Mouse (Mus musculus) C2C12 (cell line): Measurements from ENCODE around the gene Klk1b9. TPM values are rescaled to one million over a fixed set of nuclear protein-coding genes. Genes with fewer than 3 reads are reported as not detected.

Experiments
- H3K27me3 ChIP-seq: one replicate; pipeline ENCODE4 v1.6.1; 2011; ENCODE audit not compliant: control insufficient read depth, insufficient read depth, insufficient read length
- H3K36me3 ChIP-seq: one replicate; pipeline ENCODE4 v1.6.1; 2011; ENCODE audit not compliant: control insufficient read depth, insufficient read depth
- H3K4me3 ChIP-seq: one replicate; pipeline ENCODE4 v1.5.1; 2011; ENCODE audit warnings: mild to moderate bottlenecking, control low read depth; ENCODE audit not compliant: poor library complexity, insufficient read depth, severe bottlenecking
- H3K79me2 ChIP-seq: one replicate; pipeline ENCODE4 v1.6.1; 2011; ENCODE audit not compliant: control insufficient read depth, insufficient read depth
- H3K79me3 ChIP-seq: one replicate; pipeline ENCODE4 v1.6.1; 2011; ENCODE audit warnings: low read depth, control low read depth
- H3ac ChIP-seq: one replicate; pipeline ENCODE3; 2011; ENCODE audit warnings: low read depth; ENCODE audit not compliant: control insufficient read depth, insufficient read length
- CEBPB ChIP-seq: IDR thresholded peaks from one replicate; pipeline ENCODE4 v1.6.1; 2011; ENCODE audit warnings: low read depth, mild to moderate bottlenecking, control low read depth, moderate library complexity
- CTCF ChIP-seq: IDR thresholded peaks from one replicate; pipeline ENCODE4 v1.5.1; 2011; ENCODE audit not compliant: control insufficient read depth, insufficient read depth, insufficient read length
- FOSL1 ChIP-seq: IDR thresholded peaks from one replicate; pipeline ENCODE4 v1.8.0; 2011; ENCODE audit warnings: mild to moderate bottlenecking, low read length; ENCODE audit not compliant: poor library complexity, insufficient read depth, severe bottlenecking
- MAX ChIP-seq: IDR thresholded peaks from one replicate; pipeline ENCODE4 v1.6.1; 2011; ENCODE audit warnings: mild to moderate bottlenecking, control low read depth
- MYOD1 ChIP-seq: IDR thresholded peaks from one replicate; pipeline ENCODE4 v1.6.1; 2011; ENCODE audit warnings: low read depth; ENCODE audit not compliant: control insufficient read depth, insufficient read length
- MYOG ChIP-seq: IDR thresholded peaks from one replicate; pipeline ENCODE4 v1.6.1; 2011; ENCODE audit not compliant: control insufficient read depth, insufficient read length; ENCODE audit errors: extremely low read depth
- USF1 ChIP-seq: IDR thresholded peaks from one replicate; pipeline ENCODE4 v1.6.1; 2011; ENCODE audit warnings: low read depth, mild to moderate bottlenecking, control low read depth, moderate library complexity
- polyA plus RNA-seq: library from polyadenylated mRNA; unstranded; fragments of >200 nt; fragmentation: generic; extraction: Trizol; gene quantifications from one replicate; pipeline ENCODE4 v1.2.1, GENCODE M21; 2012; ENCODE audit warnings: missing spikeins

Klk1b9 gene
- polyA plus RNA-seq, 1 experiment = not detected

DNA sequence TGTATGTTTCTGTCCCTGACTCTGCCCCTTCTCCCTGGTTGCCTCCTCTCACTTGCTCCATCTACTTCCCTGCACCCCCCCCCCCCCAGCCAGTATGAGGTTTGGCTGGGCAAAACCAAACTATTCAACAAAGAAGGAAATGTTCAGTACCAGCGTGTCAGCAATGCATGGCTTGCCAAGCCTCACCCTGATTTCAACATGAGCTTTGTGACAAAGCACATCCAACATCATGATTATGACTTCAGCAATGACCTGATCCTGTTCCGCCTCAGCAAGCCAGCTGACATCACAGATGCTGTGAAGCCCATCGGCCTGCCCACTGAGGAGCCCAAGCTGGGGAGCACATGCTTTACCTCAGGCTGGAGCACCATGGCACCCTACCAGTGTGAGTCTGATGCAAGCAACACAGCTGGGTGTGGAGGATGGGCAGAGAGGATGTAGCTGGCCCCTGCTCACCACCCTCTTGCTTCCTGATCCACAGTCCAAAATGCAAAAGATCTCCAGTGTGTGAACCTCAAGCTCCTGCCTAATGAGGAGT, 31.1 kb upstream of the Klk1b9 start:
- no peak overlapping the region for H3ac ChIP-seq
- no peaks in the 10 kb centered on the region for H3K79me3 ChIP-seq
- no peak overlapping the region for H3K4me3 ChIP-seq
- H3K36me3 ChIP-seq = no peaks in the 10 kb centered on the region
- no peak for TF ChIP-seq MYOG
- TF ChIP-seq FOSL1 = no peak
- no peak for TF ChIP-seq USF1
- TF ChIP-seq CEBPB = no peak
- no peak for TF ChIP-seq CTCF
- no peak for TF ChIP-seq MAX
- no peak for TF ChIP-seq MYOD1
- no peaks in the 10 kb centered on the region for H3K79me2 ChIP-seq
- no peaks in the 10 kb centered on the region for H3K27me3 ChIP-seq

DNA sequence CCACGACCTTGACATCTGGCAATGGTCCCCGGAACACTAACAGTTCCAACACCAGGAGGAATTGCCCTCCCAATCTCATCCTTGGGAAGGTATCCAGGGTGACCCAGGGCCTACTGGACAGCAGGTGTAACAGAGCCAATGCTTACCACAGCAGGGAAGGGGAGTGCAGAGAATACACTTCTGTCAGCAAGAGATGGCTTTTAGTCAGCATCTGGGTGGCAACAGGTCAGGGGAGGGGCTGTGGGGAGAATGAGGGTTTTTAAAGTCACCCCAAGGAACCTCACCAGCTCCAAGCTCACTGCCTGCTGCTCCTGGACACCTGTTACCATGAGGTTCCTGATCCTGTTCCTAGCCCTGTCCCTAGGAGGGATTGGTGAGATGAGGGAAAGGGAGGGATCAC, 25.5 kb upstream of the Klk1b9 start, which contains the start of gene Klk1b8:
Gene Klk1b8 (plus strand): TSS at position 301 of the 400 bp plus-strand sequence.
- no peak for TF ChIP-seq MYOG
- no peak for TF ChIP-seq CTCF
- no peak for TF ChIP-seq CEBPB
- no peak for TF ChIP-seq USF1
- no peak for TF ChIP-seq FOSL1
- TF ChIP-seq MYOD1 = no peak
- no peak for TF ChIP-seq MAX
- no peak within 1 kb of the TSS for H3K4me3 ChIP-seq
- no peaks in the 10 kb centered on the region for H3K36me3 ChIP-seq
- H3K79me2 ChIP-seq = no peaks in the 10 kb centered on the region
- no peaks in the 10 kb centered on the region for H3K79me3 ChIP-seq
- no peak within 1 kb of the TSS for H3ac ChIP-seq
- H3K27me3 ChIP-seq = no peaks in the 10 kb centered on the region

DNA sequence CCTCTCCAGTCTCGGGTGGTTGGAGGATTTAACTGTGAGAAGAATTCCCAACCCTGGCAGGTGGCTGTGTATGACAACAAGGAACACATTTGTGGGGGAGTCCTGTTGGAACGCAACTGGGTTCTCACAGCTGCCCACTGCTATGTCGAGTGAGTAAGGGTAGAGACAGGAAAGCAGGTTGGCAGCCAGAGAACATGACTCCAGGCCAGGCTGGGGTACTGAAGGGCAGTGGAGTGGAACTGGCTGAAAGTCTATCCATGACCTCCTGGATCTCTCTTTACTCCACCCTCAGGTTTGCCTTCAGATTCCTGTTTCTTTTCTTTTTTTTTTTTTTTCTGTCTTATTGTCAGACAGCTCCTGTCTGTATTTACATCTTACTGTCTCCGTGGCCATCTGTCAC, 23.2 kb upstream of the Klk1b9 start:
- H3K79me3 ChIP-seq = no peaks in the 10 kb centered on the region
- no peak overlapping the region for H3K4me3 ChIP-seq
- no peaks in the 10 kb centered on the region for H3K36me3 ChIP-seq
- H3ac ChIP-seq = no peak overlapping the region
- H3K27me3 ChIP-seq = no peaks in the 10 kb centered on the region
- TF ChIP-seq CEBPB = no peak
- TF ChIP-seq MYOG = no peak
- no peak for TF ChIP-seq MYOD1
- no peak for TF ChIP-seq USF1
- TF ChIP-seq MAX = no peak
- no peak for TF ChIP-seq CTCF
- TF ChIP-seq FOSL1 = no peak
- H3K79me2 ChIP-seq = no peaks in the 10 kb centered on the region

- TF ChIP-seq MAX (no peak), CEBPB (no peak)
Measured at GRCm38 (mm10) chr7:43966451-43966850, 9.4 kb upstream of the Klk1b9 start, which contains the start of gene Klk1b1. Klk1b1 (plus strand) TSS chr7:43966751.

DNA sequence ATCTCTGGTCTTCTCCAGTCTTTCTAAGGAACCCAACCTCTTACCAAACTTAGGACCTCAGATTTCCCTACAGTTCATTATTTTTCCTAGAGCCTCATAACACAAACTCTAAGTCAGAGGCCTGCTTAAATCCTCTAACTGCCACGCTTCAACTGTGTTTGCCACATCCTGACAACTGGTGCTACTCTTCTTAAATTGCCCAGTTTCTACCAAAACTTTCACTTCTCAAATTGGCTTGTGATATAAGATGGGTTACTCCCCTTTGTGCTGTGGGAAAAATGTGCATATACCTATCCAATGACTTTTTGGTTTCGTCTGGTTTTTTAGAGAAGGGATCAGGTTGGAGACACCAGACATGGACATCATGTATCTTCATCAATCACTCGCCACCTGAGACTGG, 8.8 kb upstream of the Klk1b9 start:
- TF ChIP-seq FOSL1 (no peak), MAX (no peak), MYOD1 (no peak), USF1 (no peak), CEBPB (no peak), CTCF (no peak), MYOG (no peak)
- H3K27me3 ChIP-seq = no peaks in the 10 kb centered on the region
- H3K79me3 ChIP-seq = no peaks in the 10 kb centered on the region
- H3K36me3 ChIP-seq = no peaks in the 10 kb centered on the region
- no peak overlapping the region for H3K4me3 ChIP-seq
- no peak overlapping the region for H3ac ChIP-seq
- H3K79me2 ChIP-seq = no peaks in the 10 kb centered on the region

More at GRCm38 (mm10) chr7:43966451-43966850, 9.4 kb upstream of the Klk1b9 start, which contains the start of gene Klk1b1:
- H3K27me3 ChIP-seq = no peaks in the 10 kb centered on the region
- H3K79me2 ChIP-seq = no peaks in the 10 kb centered on the region
- H3K4me3 ChIP-seq = no peak within 1 kb of the TSS
- H3K36me3 ChIP-seq = no peaks in the 10 kb centered on the region
- no peak within 1 kb of the TSS for H3ac ChIP-seq
- no peaks in the 10 kb centered on the region for H3K79me3 ChIP-seq

DNA sequence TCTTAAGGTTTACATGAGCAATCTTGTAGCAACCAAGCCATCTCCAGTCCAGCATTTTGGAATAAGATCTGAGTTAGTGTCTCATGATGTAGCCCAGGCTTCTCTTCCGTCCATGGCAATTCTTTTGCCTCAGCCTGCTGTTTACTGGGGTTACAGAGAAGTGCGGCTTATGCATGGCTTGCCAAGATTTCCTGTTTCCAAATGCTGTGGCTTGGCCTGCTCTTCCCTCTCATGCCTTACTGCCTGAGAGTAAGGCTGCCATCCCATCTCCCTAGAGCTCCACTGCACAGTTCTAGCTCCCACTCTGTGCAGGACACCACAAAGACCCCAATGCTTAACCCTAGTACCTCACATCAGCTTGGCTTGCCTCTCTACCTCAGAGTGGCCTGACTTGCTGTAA, 8.2 kb upstream of the Klk1b9 start:
- TF ChIP-seq CEBPB (no peak), USF1 (no peak), FOSL1 (no peak), MAX (no peak), MYOG (no peak), MYOD1 (no peak), CTCF (no peak)
- no peak overlapping the region for H3K4me3 ChIP-seq

More for the DNA sequence above, 8.2 kb upstream of the Klk1b9 start:
- no peaks in the 10 kb centered on the region for H3K27me3 ChIP-seq
- H3K36me3 ChIP-seq = no peaks in the 10 kb centered on the region
- H3K79me2 ChIP-seq = no peaks in the 10 kb centered on the region
- H3K79me3 ChIP-seq = no peaks in the 10 kb centered on the region
- H3ac ChIP-seq = no peak overlapping the region
